In genomic region chr11:116318719-116319659, GRCm38 (mm10) we compare ENCODE assay signal across 1 mouse cellular context.
A peak's percentile ranks its signal among the peaks of the same experiment; 100 is the strongest.
TF ChIP-seq lines count a peak whose summit lies in the region.

No protein-coding gene starts in this region.

TF ChIP-seq in CH12.LX, 34 proteins besides CTCF, POLR2A, EP300 and RAD21:
- TF ChIP-seq JUND (conservative IDR thresholded peaks at IDR 0.05; ENCODE audit: low read depth, low read length) (no peak), SMC3 (IDR thresholded peaks at IDR 0.05; ENCODE audit: low read depth, low read length) (peak; percentile 100), SIN3A (IDR thresholded peaks at IDR 0.05; ENCODE audit: low read length) (peak; percentile 82), IRF4 (IDR thresholded peaks at IDR 0.05; ENCODE audit: low read depth, low read length) (peak; percentile 56; the same call in 1 of the 2 replicates), MAZ (IDR thresholded peaks at IDR 0.05; ENCODE audit: low read depth, low read length) (0 out of 2 replicates have a peak, but pooled peaks have one; percentile 59), ELF1 (IDR thresholded peaks at IDR 0.05; ENCODE audit: low read depth, low read length) (peak; percentile 79), ETS1 (conservative IDR thresholded peaks at IDR 0.05; ENCODE audit: low read depth, low read length) (peak; percentile 31; the same call in 1 of the 2 replicates), BHLHE40 (IDR thresholded peaks at IDR 0.05; ENCODE audit: low read depth, low read length) (peak; percentile 82), E2F4 (IDR thresholded peaks at IDR 0.05; ENCODE audit: insufficient replicate concordance, low read depth, low read length) (no peak), HCFC1 (IDR thresholded peaks at IDR 0.05; ENCODE audit: low read depth, low read length) (peak; percentile 48), MEF2A (IDR thresholded peaks at IDR 0.05; ENCODE audit: borderline replicate concordance, low read depth, low read length) (peak; percentile 65; the same call in 1 of the 2 replicates), ZMIZ1 (IDR thresholded peaks at IDR 0.05; ENCODE audit: low read depth, low read length) (no peak), ZC3H11A (IDR thresholded peaks at IDR 0.05; ENCODE audit: low read depth, low read length) (peak; percentile 99), CHD2 (IDR thresholded peaks at IDR 0.05; ENCODE audit: low read length) (0 out of 2 replicates have a peak, but pooled peaks have one; percentile 6), TCF12 (IDR thresholded peaks at IDR 0.05; ENCODE audit: low read depth, low read length) (peak; percentile 67; the same call in 1 of the 2 replicates), MAX (IDR thresholded peaks at IDR 0.05; ENCODE audit: low read length) (peak; percentile 58; the same call in 1 of the 2 replicates), MXI1 (IDR thresholded peaks at IDR 0.05; ENCODE audit: low read depth, low read length) (peak; percentile 59; the same call in 1 of the 2 replicates), USF2 (conservative IDR thresholded peaks at IDR 0.05; ENCODE audit: low read depth, low read length) (no peak), MYC (IDR thresholded peaks at IDR 0.05; ENCODE audit: low read depth, low read length) (peak; percentile 31; the same call in 1 of the 2 replicates), MAFK (IDR thresholded peaks at IDR 0.05; ENCODE audit: insufficient replicate concordance, low read length) (peak; percentile 72; the same call in 1 of the 2 replicates)
